ENCODE assay signal across 26 mouse cellular contexts in genomic region chr3:32985141-32985540, GRCm38 (mm10).
DNase-seq lines count a peak whose midpoint lies in the region; ATAC-seq and TF ChIP-seq lines count a peak whose summit lies in the region.
"Had no signal": no experiment of that assay in that cellular context is flagged by ENCODE, and none has a peak within 500 bp of the region (broad histone marks: within the 10 kb centered on the region; RNA-seq: fewer than 3 reads in every experiment).

No protein-coding gene starts in this region.

- H3K9me3 ChIP-seq in embryonic facial prominence, embryonic 14.5 days (ENCODE audit: control insufficient read depth, low read length) = no peaks in the 10 kb centered on the region
- no peaks in the 10 kb centered on the region for H3K9me3 ChIP-seq in midbrain, postnatal 0 days (ENCODE audit: low read length)
- H3K9me3 ChIP-seq: forebrain, embryonic 12.5 days; heart, embryonic 13.5 days; liver, embryonic 12.5 days; stomach, embryonic 15.5 days had no signal

- peak; percentile 63 for DNase-seq in embryo, embryonic 10 days (ENCODE audit: low spot score)
- DNase-seq in embryo, embryonic 10.5 days (ENCODE audit: low spot score) = peak; percentile 57
- DNase-seq in embryonic facial prominence, embryonic 14.5 days (ENCODE audit: low spot score) = peak; percentile 69
- DNase-seq in midbrain, postnatal 0 days (ENCODE audit: low spot score) = no peak
- DNase-seq in spleen, postnatal 14 days (ENCODE audit: low spot score in 2 of 2) = no peak
- no peak for DNase-seq in urinary bladder, postnatal 25 days (ENCODE audit: low spot score)
- no peak for DNase-seq in layer of hippocampus, postnatal 14 days (ENCODE audit: low spot score in 2 of 2)
- DNase-seq: adrenal gland, adult 2 months; cerebellum, adult 11 months; cerebellum, postnatal 10 days; gastrocnemius, postnatal 10 days; heart, adult 11 months; heart, postnatal 14 days; kidney, postnatal 36 days; lung, adult 18-20 months; lung, postnatal 10 days; right cerebral cortex, adult 18-20 months; right cerebral cortex, postnatal 4 days; thymus, adult 2 months had no signal

- H3K4me3 ChIP-seq in embryonic facial prominence, embryonic 14.5 days (ENCODE audit: low read depth, low read length) = no peak overlapping the region
- no peak overlapping the region for H3K4me3 ChIP-seq in midbrain, postnatal 0 days (ENCODE audit: low read depth, low read length)
- H3K4me3 ChIP-seq: erythroblast, embryonic 14.5 days; forebrain, embryonic 12.5 days; heart, embryonic 13.5 days; liver, embryonic 12.5 days; stomach, embryonic 15.5 days had no signal

- H3K4me2 ChIP-seq in embryonic facial prominence, embryonic 14.5 days (ENCODE audit: low read depth, low read length) = no peak overlapping the region
- no peak overlapping the region for H3K4me2 ChIP-seq in midbrain, postnatal 0 days (ENCODE audit: low read depth, low read length, poor library complexity, severe bottlenecking)
- H3K4me2 ChIP-seq: forebrain, embryonic 12.5 days; heart, embryonic 13.5 days; liver, embryonic 12.5 days; stomach, embryonic 15.5 days had no signal

- H3K27me3 ChIP-seq in embryonic facial prominence, embryonic 14.5 days (replicated peaks; ENCODE audit: control insufficient read depth, insufficient read depth, low read length) = no peaks in the 10 kb centered on the region
- no peaks in the 10 kb centered on the region for H3K27me3 ChIP-seq in midbrain, postnatal 0 days (ENCODE audit: insufficient read depth, low read length)
- H3K27me3 ChIP-seq: forebrain, embryonic 12.5 days; heart, embryonic 13.5 days; liver, embryonic 12.5 days; stomach, embryonic 15.5 days had no signal

- 27% methylated on average over 3 of the region's 3 CpGs for WGBS in embryonic facial prominence, embryonic 14.5 days
- 48% methylated on average over 3 of the region's 3 CpGs for WGBS in midbrain, postnatal 0 days

- H3K4me1 ChIP-seq in embryonic facial prominence, embryonic 14.5 days (ENCODE audit: control insufficient read depth, insufficient read depth, low read length) = no peaks in the 10 kb centered on the region
- no peaks in the 10 kb centered on the region for H3K4me1 ChIP-seq in midbrain, postnatal 0 days (ENCODE audit: insufficient read depth, low read length)
- H3K4me1 ChIP-seq: forebrain, embryonic 12.5 days; heart, embryonic 13.5 days; liver, embryonic 12.5 days; stomach, embryonic 15.5 days had no signal

- no peak overlapping the region for H3K27ac ChIP-seq in embryonic facial prominence, embryonic 14.5 days (replicated peaks; ENCODE audit: low read depth, low read length)
- H3K27ac ChIP-seq in midbrain, postnatal 0 days (ENCODE audit: low read depth, low read length) = no peak overlapping the region
- H3K27ac ChIP-seq: forebrain, embryonic 12.5 days; heart, embryonic 13.5 days; hindbrain, postnatal 0 days; liver, embryonic 12.5 days; stomach, embryonic 15.5 days had no signal

- TF ChIP-seq CTCF in midbrain, postnatal 0 days (IDR thresholded peaks at IDR 0.05) = no peak

- H3K9ac ChIP-seq in embryonic facial prominence, embryonic 14.5 days (ENCODE audit: low read depth, low read length) = no peak overlapping the region
- H3K9ac ChIP-seq in midbrain, postnatal 0 days (replicated peaks; ENCODE audit: low read length, poor library complexity, severe bottlenecking) = no peak overlapping the region
- H3K9ac ChIP-seq: forebrain, embryonic 12.5 days; heart, embryonic 13.5 days; liver, embryonic 12.5 days; stomach, embryonic 15.5 days had no signal

- peak; percentile 67 for ATAC-seq in embryonic facial prominence, embryonic 14.5 days (ENCODE audit: low read depth)
- ATAC-seq in midbrain, postnatal 0 days (ENCODE audit: low FRiP score) = peak; percentile 31; the same call in 1 of the 2 replicates
- ATAC-seq: hindbrain, postnatal 0 days; intestine, postnatal 0 days; liver, embryonic 12.5 days had no signal

- no peaks in the 10 kb centered on the region for H3K36me3 ChIP-seq in embryonic facial prominence, embryonic 14.5 days (ENCODE audit: control insufficient read depth, insufficient read depth, low read length)
- H3K36me3 ChIP-seq in midbrain, postnatal 0 days (ENCODE audit: insufficient read depth, low read length) = no peaks in the 10 kb centered on the region
- H3K36me3 ChIP-seq: forebrain, embryonic 12.5 days; heart, embryonic 13.5 days; liver, embryonic 12.5 days; stomach, embryonic 15.5 days had no signal

Comparison
In these comparisons a context has a peak if more than half of its experiments do, and no peak if none do; other contexts are left out.
1. DNase-seq: peak in embryo, embryonic 10 days (single experiment), embryo, embryonic 10.5 days (single experiment) and embryonic facial prominence, embryonic 14.5 days (single experiment); none in midbrain, postnatal 0 days (single experiment), spleen, postnatal 14 days (0 of 2), urinary bladder, postnatal 25 days (single experiment) and layer of hippocampus, postnatal 14 days (0 of 2).